Mouse (Mus musculus): ENCODE results near the gene Rtkn.

GRCm38 (mm10) chr6:83165607-83166242 lies 30.5 kb downstream of the Rtkn start, which contains the start of gene Dctn1:
- TF ChIP-seq MAFK (IDR thresholded peaks at IDR 0.05; ENCODE audit: insufficient read depth, low read depth, low read length) (no peak), CHD2 (IDR thresholded peaks at IDR 0.05; ENCODE audit: low read depth, low read length) (no peak), HCFC1 (IDR thresholded peaks at IDR 0.05; ENCODE audit: borderline replicate concordance, insufficient read depth, low read length) (peak; percentile 73; the same call in 1 of the 2 replicates)

Data from ES-E14 (cell line).